Mouse (Mus musculus): ENCODE measurements around the gene Dennd1a. TPM values are rescaled to one million over a fixed set of nuclear protein-coding genes. Genes with fewer than 3 reads are reported as not detected.

The Dennd1a gene
- polyA plus RNA-seq, 1 experiment from 2014 or later: 14.4 TPM

GRCm38 (mm10) chr2:37801687-37802086 is 485.5 kb downstream of the Dennd1a start:
- no peak overlapping the region for H3K4me2 ChIP-seq
- WGBS: 81% methylated on average over 4 of the region's 4 CpGs
- no peak overlapping the region for H3K27ac ChIP-seq
- no peak for ATAC-seq (ENCODE audit: low FRiP score)
- peaks cover 23% of the 10 kb centered on the region; the same call in 1 of the 2 replicates for H3K36me3 ChIP-seq
- H3K9ac ChIP-seq: no peak overlapping the region
- peaks cover 12% of the 10 kb centered on the region; the same call in 1 of the 2 replicates for H3K4me1 ChIP-seq (replicated peaks)
- no peaks in the 10 kb centered on the region for H3K9me3 ChIP-seq
- no peaks in the 10 kb centered on the region for H3K27me3 ChIP-seq
- no peak overlapping the region for H3K4me3 ChIP-seq

DNA sequence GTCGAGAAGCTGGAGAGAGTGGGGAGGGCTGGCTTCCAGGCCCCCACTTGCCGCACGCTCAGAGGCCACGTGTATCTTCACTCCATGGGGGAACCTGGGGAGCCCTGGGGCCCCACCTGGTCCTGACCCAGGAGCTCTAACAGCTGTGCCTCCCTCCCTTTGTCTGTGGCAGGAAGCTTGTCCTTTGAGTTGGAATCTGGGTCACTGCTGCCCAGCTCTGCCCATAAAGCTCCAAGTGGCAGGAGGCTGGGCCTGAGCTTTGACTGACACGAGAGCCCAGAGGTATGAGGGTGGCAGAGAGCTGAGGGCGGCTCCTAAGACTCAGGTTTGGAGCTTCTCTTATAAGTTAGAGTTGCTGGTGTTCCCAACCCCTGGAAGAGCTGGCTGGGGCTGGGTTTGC is 488.1 kb downstream of the Dennd1a start:
- peaks cover 12% of the 10 kb centered on the region; the same call in 1 of the 2 replicates for H3K4me1 ChIP-seq (replicated peaks)
- peaks cover 15% of the 10 kb centered on the region; the same call in 1 of the 2 replicates for H3K36me3 ChIP-seq
- H3K4me2 ChIP-seq: no peak overlapping the region
- no peaks in the 10 kb centered on the region for H3K27me3 ChIP-seq
- no peaks in the 10 kb centered on the region for H3K9me3 ChIP-seq
- no peak overlapping the region for H3K27ac ChIP-seq
- ATAC-seq (ENCODE audit: low FRiP score): no peak
- WGBS: 65% methylated on average over 6 of the region's 6 CpGs
- H3K4me3 ChIP-seq: no peak overlapping the region
- H3K9ac ChIP-seq: no peak overlapping the region

GRCm38 (mm10) chr2:37797046-37797445 is 490.1 kb downstream of the Dennd1a start:
- no peak for ATAC-seq (ENCODE audit: low FRiP score)
- Histone ChIP-seq H3K4me1 (replicated peaks) (peaks cover 17% of the 10 kb centered on the region; the same call in 1 of the 2 replicates), H3K4me2 (no peak overlapping the region), H3K27me3 (peaks cover 12% of the 10 kb centered on the region), H3K4me3 (no peak overlapping the region), H3K36me3 (peaks cover 16% of the 10 kb centered on the region; the same call in 1 of the 2 replicates), H3K9me3 (no peaks in the 10 kb centered on the region), H3K9ac (no peak overlapping the region), H3K27ac (no peak overlapping the region)
- WGBS: 94% methylated on average over 4 of the region's 4 CpGs

GRCm38 (mm10) chr2:37796021-37796420 is 491.2 kb downstream of the Dennd1a start:
- Histone ChIP-seq H3K9me3 (no peaks in the 10 kb centered on the region), H3K4me2 (no peak overlapping the region), H3K27me3 (peaks cover 12% of the 10 kb centered on the region), H3K9ac (no peak overlapping the region), H3K4me1 (replicated peaks) (peaks cover 11% of the 10 kb centered on the region; the same call in 1 of the 2 replicates), H3K4me3 (no peak overlapping the region), H3K36me3 (peaks cover 15% of the 10 kb centered on the region; the same call in 1 of the 2 replicates), H3K27ac (no peak overlapping the region)
- ATAC-seq (ENCODE audit: low FRiP score): no peak
- 96% methylated on average over 1 of the region's 1 CpGs for WGBS

DNA sequence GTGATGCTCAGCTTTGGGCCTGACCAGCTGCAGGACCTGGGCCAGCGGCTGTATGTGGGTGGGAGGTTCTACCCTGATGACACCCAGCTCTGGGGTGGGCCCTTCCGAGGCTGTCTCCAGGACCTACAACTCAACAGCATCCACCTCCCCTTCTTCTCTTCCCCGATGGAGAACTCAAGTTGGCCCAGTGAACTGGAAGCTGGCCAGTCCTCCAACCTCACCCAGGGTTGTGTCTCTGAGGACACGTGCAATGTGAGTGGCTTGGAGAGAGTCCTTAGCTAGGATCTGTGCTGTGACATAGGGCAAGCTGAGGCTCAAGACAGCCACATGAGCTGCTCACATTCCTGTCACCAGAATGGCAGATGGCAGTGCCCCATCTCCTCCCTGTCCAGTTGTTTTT is 495.9 kb downstream of the Dennd1a start:
- H3K9ac ChIP-seq: no peak overlapping the region
- no peak overlapping the region for H3K27ac ChIP-seq
- WGBS: 85% methylated on average over 4 of the region's 4 CpGs
- ATAC-seq (ENCODE audit: low FRiP score): no peak
- H3K4me3 ChIP-seq: no peak overlapping the region
- peaks cover 17% of the 10 kb centered on the region for H3K4me1 ChIP-seq (replicated peaks)
- H3K4me2 ChIP-seq: no peak overlapping the region
- peaks cover 15% of the 10 kb centered on the region for H3K27me3 ChIP-seq
- H3K9me3 ChIP-seq: no peaks in the 10 kb centered on the region
- H3K36me3 ChIP-seq: peaks cover 6% of the 10 kb centered on the region; the same call in 1 of the 2 replicates

- Histone ChIP-seq H3K9me3 (no peaks in the 10 kb centered on the region), H3K4me2 (no peak overlapping the region), H3K9ac (no peak overlapping the region), H3K27ac (no peak overlapping the region), H3K27me3 (peaks cover 19% of the 10 kb centered on the region), H3K4me3 (no peak overlapping the region), H3K36me3 (peaks cover 6% of the 10 kb centered on the region; the same call in 1 of the 2 replicates), H3K4me1 (replicated peaks) (peaks cover 19% of the 10 kb centered on the region)
- 94% methylated on average over 14 of the region's 14 CpGs for WGBS
- no peak for ATAC-seq (ENCODE audit: low FRiP score)
These were observed 496.5 kb downstream of the Dennd1a start for GRCm38 (mm10) chr2:37790738-37791137.

DNA sequence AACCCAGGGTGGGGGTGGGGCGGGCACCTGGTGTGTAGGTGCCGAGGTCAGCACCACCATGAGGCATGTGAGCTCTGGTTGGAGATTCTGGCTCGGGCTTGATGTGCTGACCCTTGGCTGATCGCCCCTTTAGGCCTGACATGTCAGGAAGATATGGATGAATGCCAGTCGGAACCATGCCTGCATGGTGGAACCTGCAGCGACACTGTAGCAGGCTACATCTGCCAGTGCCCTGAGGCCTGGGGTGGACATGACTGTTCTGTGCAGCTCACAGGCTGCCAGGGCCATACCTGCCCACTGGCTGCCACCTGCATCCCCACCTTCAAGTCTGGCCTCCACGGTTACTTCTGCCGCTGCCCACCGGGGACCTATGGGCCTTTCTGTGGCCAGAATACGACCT is 497.2 kb downstream of the Dennd1a start:
- H3K9me3 ChIP-seq: no peaks in the 10 kb centered on the region
- H3K36me3 ChIP-seq: peaks cover 6% of the 10 kb centered on the region; the same call in 1 of the 2 replicates
- 94% methylated on average over 10 of the region's 10 CpGs for WGBS
- H3K4me1 ChIP-seq (replicated peaks): peaks cover 19% of the 10 kb centered on the region
- no peak overlapping the region for H3K4me2 ChIP-seq
- ATAC-seq (ENCODE audit: low FRiP score): no peak
- no peak overlapping the region for H3K4me3 ChIP-seq
- no peak overlapping the region for H3K9ac ChIP-seq
- H3K27me3 ChIP-seq: peaks cover 19% of the 10 kb centered on the region
- no peak overlapping the region for H3K27ac ChIP-seq

DNA sequence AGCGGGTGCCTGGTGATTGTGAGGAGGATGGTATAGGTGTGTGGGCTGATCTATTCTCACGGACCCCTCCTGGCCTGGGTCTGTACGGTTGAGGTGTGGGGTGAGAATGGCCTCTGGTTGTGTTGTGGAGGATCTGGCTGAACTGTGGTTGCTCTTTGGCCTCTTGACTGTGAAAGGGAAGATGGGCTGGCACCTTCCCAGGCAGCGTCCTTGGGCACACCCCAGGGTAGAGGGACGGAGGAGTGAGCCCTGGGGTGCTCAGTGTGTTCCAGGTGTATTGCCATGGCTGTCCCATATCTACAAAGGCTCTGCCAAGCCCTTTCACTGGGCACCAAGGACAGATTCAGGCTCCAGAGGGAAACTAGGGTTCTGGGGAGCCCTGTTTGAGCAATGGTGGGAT is 498.2 kb downstream of the Dennd1a start:
- ATAC-seq (ENCODE audit: low FRiP score): no peak

DNA sequence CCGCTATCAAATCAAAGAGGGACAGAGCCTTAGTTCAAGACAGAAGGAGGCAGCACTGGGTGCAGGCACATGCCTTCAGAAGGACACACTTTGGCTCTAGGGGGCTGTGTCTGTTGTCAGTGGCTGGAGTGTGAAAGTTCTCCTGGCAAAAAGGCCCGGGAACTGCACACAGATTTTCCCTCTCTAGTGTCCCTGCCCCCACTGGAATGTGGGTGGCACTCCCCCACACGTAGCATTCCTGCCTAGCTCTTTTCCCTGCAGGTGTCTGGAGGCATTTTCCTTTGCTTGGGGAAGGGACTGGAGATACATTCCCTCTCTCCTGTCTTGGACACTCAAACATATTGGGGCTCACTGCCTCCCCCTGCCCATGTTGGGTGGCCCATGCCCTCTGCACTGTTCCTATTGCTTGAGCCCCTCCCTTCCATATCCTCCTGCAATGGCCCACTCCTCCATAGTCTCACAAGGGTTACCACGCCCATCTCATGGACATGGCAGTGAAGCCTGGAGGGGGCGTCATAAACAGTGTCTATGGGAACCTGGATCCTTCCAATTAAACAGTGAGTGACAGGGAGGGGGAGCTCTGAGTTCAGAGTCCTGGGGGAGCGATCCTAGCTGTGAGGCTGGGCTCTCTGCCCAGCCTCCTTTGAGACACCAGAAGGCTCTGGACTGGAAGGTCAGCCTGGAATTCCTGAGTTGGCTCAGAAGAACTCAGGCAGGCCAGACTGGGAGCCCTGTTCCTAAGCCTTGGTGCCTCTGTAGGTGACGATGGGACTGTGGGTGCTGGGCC is 498.8 kb downstream of the Dennd1a start:
- Histone ChIP-seq H3K36me3 (peaks cover 5% of the 10 kb centered on the region; the same call in 1 of the 2 replicates), H3K4me1 (replicated peaks) (peaks cover 19% of the 10 kb centered on the region), H3K4me3 (no peak overlapping the region), H3K9me3 (no peaks in the 10 kb centered on the region), H3K9ac (no peak overlapping the region), H3K27me3 (peaks cover 16% of the 10 kb centered on the region), H3K4me2 (no peak overlapping the region), H3K27ac (no peak overlapping the region)
- 79% methylated on average over 7 of the region's 7 CpGs for WGBS
- peak; percentile 38 for ATAC-seq (ENCODE audit: low FRiP score)

More for the DNA sequence above, 498.2 kb downstream of the Dennd1a start:
- H3K4me2 ChIP-seq: no peak overlapping the region
- 89% methylated on average over 5 of the region's 5 CpGs for WGBS
- peaks cover 6% of the 10 kb centered on the region; the same call in 1 of the 2 replicates for H3K36me3 ChIP-seq
- no peak overlapping the region for H3K9ac ChIP-seq
- peaks cover 19% of the 10 kb centered on the region for H3K4me1 ChIP-seq (replicated peaks)
- no peak overlapping the region; the same call in 1 of the 2 replicates for H3K27ac ChIP-seq
- no peaks in the 10 kb centered on the region for H3K9me3 ChIP-seq
- peaks cover 19% of the 10 kb centered on the region for H3K27me3 ChIP-seq
- no peak overlapping the region for H3K4me3 ChIP-seq

- Histone ChIP-seq H3K36me3 (no peaks in the 10 kb centered on the region), H3K4me1 (replicated peaks) (peaks cover 23% of the 10 kb centered on the region), H3K4me2 (peak overlapping the region; percentile 47), H3K4me3 (peak overlapping the region; percentile 28), H3K9ac (0 out of 2 replicates have a peak overlapping the region, but pooled peaks have one; percentile 20), H3K9me3 (no peaks in the 10 kb centered on the region), H3K27ac (no peak overlapping the region), H3K27me3 (0 out of 2 replicates have a peak, but pooled peaks cover 8% of the 10 kb centered on the region)
- 38% methylated on average over 52 of the region's 52 CpGs for WGBS
- ATAC-seq (ENCODE audit: low FRiP score): no peak
These were observed 500.7 kb downstream of the Dennd1a start for GRCm38 (mm10) chr2:37786461-37786860.

DNA sequence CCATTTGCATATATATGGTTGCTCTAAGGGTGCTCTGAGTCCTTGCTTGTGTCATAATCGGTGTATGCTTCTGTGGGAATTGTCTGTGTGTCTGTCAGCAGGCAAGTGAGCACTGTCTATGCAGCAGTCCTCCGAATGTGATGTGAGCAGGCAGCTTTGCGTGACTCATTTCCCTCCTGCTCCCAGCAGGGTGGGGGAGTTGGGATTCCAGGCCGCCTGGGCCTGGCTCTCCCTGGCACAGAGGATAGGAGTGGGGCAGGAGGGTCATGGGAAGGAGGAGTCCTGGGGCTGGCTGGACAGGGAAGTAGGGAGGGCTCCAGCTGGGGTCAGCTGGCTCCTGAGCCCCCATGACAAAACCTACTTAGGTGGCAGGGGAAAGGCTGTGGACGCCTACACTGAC is 502.7 kb downstream of the Dennd1a start:
- 75% methylated on average over 5 of the region's 5 CpGs for WGBS
- no peak for ATAC-seq (ENCODE audit: low FRiP score)

GRCm38 (mm10) chr2:37782002-37782401 is 505.2 kb downstream of the Dennd1a start:
- Histone ChIP-seq H3K9me3 (no peaks in the 10 kb centered on the region), H3K36me3 (no peaks in the 10 kb centered on the region), H3K4me1 (replicated peaks) (peaks cover 59% of the 10 kb centered on the region), H3K4me2 (no peak overlapping the region), H3K27me3 (peaks cover 15% of the 10 kb centered on the region; the same call in 1 of the 2 replicates), H3K4me3 (no peak overlapping the region), H3K27ac (no peak overlapping the region), H3K9ac (no peak overlapping the region)
- no peak for ATAC-seq (ENCODE audit: low FRiP score)
- WGBS: 18% methylated on average over 7 of the region's 7 CpGs

More for the DNA sequence above, 502.7 kb downstream of the Dennd1a start:
- 0 out of 2 replicates have a peak, but pooled peaks cover 8% of the 10 kb centered on the region for H3K27me3 ChIP-seq
- peaks cover 43% of the 10 kb centered on the region for H3K4me1 ChIP-seq (replicated peaks)
- H3K27ac ChIP-seq: no peak overlapping the region
- no peak overlapping the region for H3K9ac ChIP-seq
- no peaks in the 10 kb centered on the region for H3K9me3 ChIP-seq
- no peaks in the 10 kb centered on the region for H3K36me3 ChIP-seq
- no peak overlapping the region for H3K4me3 ChIP-seq
- H3K4me2 ChIP-seq: no peak overlapping the region
